Mouse (Mus musculus): ENCODE measurements around the gene Fis1.

GRCm38 (mm10) chr5:136987934-136988271 lies 34.8 kb downstream of the Fis1 start, which contains the start of gene Znhit1:
- TF ChIP-seq CTCF (IDR thresholded peaks at IDR 0.05; ENCODE audit: control insufficient read depth, insufficient read depth, low read length) (no peak), POLR2A (IDR thresholded peaks at IDR 0.05; ENCODE audit: borderline replicate concordance, control insufficient read depth, low read depth, low read length) (no peak)

Data from bone marrow, adult 2 months (tissue).